Mouse (Mus musculus) mouse trophoblast stem cell (cell line): ENCODE data around the gene Apba2.

Source experiments
- in situ Hi-C, 2 experiments: fragments of 300-500 bp; cut with MseI, MboI; formaldehyde crosslinking; loops; 2 replicates in 1 of 2; 3 replicates in 1 of 2; pipeline ENCODE4 v1.15.1; 2025

The Apba2 gene

GRCm38 (mm10) chr7:64501536-64502270, at the start of gene Apba2:
Gene Apba2 (plus strand): TSS chr7:64501706.
- in situ Hi-C loops = loop anchor here (5.0 to 25.0 kb wide), 3 partner anchors 67 to 236 kb away; no protein-coding TSS in a partner anchor

GRCm38 (mm10) chr7:64451861-64452382, 49.6 kb upstream of the Apba2 start:
- in situ Hi-C loops = no loop called here

- in situ Hi-C loops = no loop called here
Observed at GRCm38 (mm10) chr7:64452471-64453222, 48.9 kb upstream of the Apba2 start.

- in situ Hi-C loops = no loop called here
Observed at GRCm38 (mm10) chr7:64456176-64456575, 45.3 kb upstream of the Apba2 start.

GRCm38 (mm10) chr7:64456676-64457075, 44.8 kb upstream of the Apba2 start:
- in situ Hi-C loops = no loop called here

- in situ Hi-C loops = no loop called here
Observed at GRCm38 (mm10) chr7:64457811-64458210, 43.7 kb upstream of the Apba2 start.

- in situ Hi-C loops = no loop called here
Observed at GRCm38 (mm10) chr7:64497438-64497837, 4.1 kb upstream of the Apba2 start.

GRCm38 (mm10) chr7:64502271-64503180, 1.0 kb downstream of the Apba2 start:
- in situ Hi-C loops = loop anchor here (5.0 to 25.0 kb wide), 3 partner anchors 68 to 235 kb away; no protein-coding TSS in a partner anchor

GRCm38 (mm10) chr7:64503641-64504040, 2.1 kb downstream of the Apba2 start:
- in situ Hi-C loops = loop anchor here (5.0 to 25.0 kb wide), 3 partner anchors 69 to 234 kb away; no protein-coding TSS in a partner anchor

- in situ Hi-C loops = loop anchor here (5.0 to 25.0 kb wide), 4 partner anchors 42 to 233 kb away; no protein-coding TSS in a partner anchor
Observed at GRCm38 (mm10) chr7:64504691-64505231, 3.3 kb downstream of the Apba2 start.

- in situ Hi-C loops = loop anchor here (5.0 to 25.0 kb wide), 3 partner anchors 43 to 232 kb away; no protein-coding TSS in a partner anchor
Observed at GRCm38 (mm10) chr7:64505571-64505970, 4.1 kb downstream of the Apba2 start.

- in situ Hi-C loops = loop anchor here (5.0 to 25.0 kb wide), 3 partner anchors 47 to 228 kb away; no protein-coding TSS in a partner anchor
Observed at GRCm38 (mm10) chr7:64508826-64509225, 7.3 kb downstream of the Apba2 start.

- in situ Hi-C loops = loop anchor here (5.0 to 25.0 kb wide), 3 partner anchors 48 to 227 kb away; no protein-coding TSS in a partner anchor
Observed at GRCm38 (mm10) chr7:64509911-64510310, 8.4 kb downstream of the Apba2 start.

- in situ Hi-C loops = loop anchor here in 1 of 2 experiments (25.0 kb wide), 1 partner anchor 227 kb away; no protein-coding TSS in a partner anchor
Observed at GRCm38 (mm10) chr7:64510526-64511210, 9.2 kb downstream of the Apba2 start.

GRCm38 (mm10) chr7:64513621-64514020, 12.1 kb downstream of the Apba2 start:
- in situ Hi-C loops = loop anchor here in 1 of 2 experiments (25.0 kb wide), 1 partner anchor 224 kb away; no protein-coding TSS in a partner anchor

GRCm38 (mm10) chr7:64515280-64515679, 13.8 kb downstream of the Apba2 start:
- in situ Hi-C loops = loop anchor here in 1 of 2 experiments (25.0 kb wide), 1 partner anchor 222 kb away; no protein-coding TSS in a partner anchor

GRCm38 (mm10) chr7:64515891-64516290, 14.4 kb downstream of the Apba2 start:
- in situ Hi-C loops = loop anchor here in 1 of 2 experiments (25.0 kb wide), 1 partner anchor 221 kb away; no protein-coding TSS in a partner anchor

GRCm38 (mm10) chr7:64519091-64519490, 17.6 kb downstream of the Apba2 start:
- in situ Hi-C loops = loop anchor here in 1 of 2 experiments (25.0 kb wide), 1 partner anchor 218 kb away; no protein-coding TSS in a partner anchor

- in situ Hi-C loops = loop anchor here in 1 of 2 experiments (25.0 kb wide), 1 partner anchor 218 kb away; no protein-coding TSS in a partner anchor
Observed at GRCm38 (mm10) chr7:64519521-64519920, 18.0 kb downstream of the Apba2 start.
